Mouse (Mus musculus): ENCODE data around the gene Ttll9. TPM values are rescaled to one million over a fixed set of nuclear protein-coding genes. Genes with fewer than 3 reads are reported as not detected.
A peak's percentile ranks its signal among the peaks of the same experiment; 100 is the strongest.

Ttll9 gene
- total and polyA plus RNA-seq, 2 experiments from 2014 or later, result 0.05 TPM; not detected in 1

GRCm38 (mm10) chr2:152925189-152925872 lies 37.0 kb upstream of the Ttll9 start:
- Histone ChIP-seq H3K9me3 (replicated peaks; ENCODE audit: control insufficient read depth, low read length) (no peaks in the 10 kb centered on the region), H3K4me3 (ENCODE audit: low read depth, low read length) (no peak overlapping the region), H3K36me3 (replicated peaks; ENCODE audit: control insufficient read depth, insufficient read depth, low read length) (no peaks in the 10 kb centered on the region), H3K4me1 (ENCODE audit: control insufficient read depth, insufficient read depth) (peaks cover 12% of the 10 kb centered on the region), H3K9ac (replicated peaks; ENCODE audit: low read depth, low read length) (no peak overlapping the region), H3K4me2 (ENCODE audit: low read depth, low read length) (no peak overlapping the region), H3K27me3 (ENCODE audit: control insufficient read depth, insufficient read depth, low read length) (no peaks in the 10 kb centered on the region), H3K27ac (ENCODE audit: low read depth) (peak overlapping the region; percentile 83)
- TF ChIP-seq EP300 (IDR thresholded peaks at IDR 0.05; ENCODE audit: low read depth) (peak; percentile 57; the same call in 1 of the 2 replicates), CTCF (IDR thresholded peaks at IDR 0.05; ENCODE audit: low read depth) (no peak)
- 46% methylated on average over 11 of the region's 11 CpGs for WGBS
- peak; percentile 82 for DNase-seq (ENCODE audit: low spot score)
- peak; percentile 71 for ATAC-seq (ENCODE audit: insufficient read depth, low read depth)

- no peak overlapping the region for H3K4me2 ChIP-seq (ENCODE audit: low read depth, low read length)
- no peaks in the 10 kb centered on the region for H3K9me3 ChIP-seq (replicated peaks; ENCODE audit: control insufficient read depth, low read length)
- DNase-seq (ENCODE audit: low spot score), result no peak
- no peaks in the 10 kb centered on the region for H3K36me3 ChIP-seq (replicated peaks; ENCODE audit: control insufficient read depth, insufficient read depth, low read length)
- no peak for ATAC-seq (ENCODE audit: insufficient read depth, low read depth)
- H3K27me3 ChIP-seq (ENCODE audit: control insufficient read depth, insufficient read depth, low read length), result no peaks in the 10 kb centered on the region
- 78% methylated on average over 9 of the region's 9 CpGs for WGBS
- peak overlapping the region; percentile 81 for H3K27ac ChIP-seq (ENCODE audit: low read depth)
- H3K4me3 ChIP-seq (ENCODE audit: low read depth, low read length), result no peak overlapping the region
- peaks cover 12% of the 10 kb centered on the region for H3K4me1 ChIP-seq (ENCODE audit: control insufficient read depth, insufficient read depth)
- no peak overlapping the region for H3K9ac ChIP-seq (replicated peaks; ENCODE audit: low read depth, low read length)
- no peak for TF ChIP-seq CTCF (IDR thresholded peaks at IDR 0.05; ENCODE audit: low read depth)
- TF ChIP-seq EP300 (IDR thresholded peaks at IDR 0.05; ENCODE audit: low read depth), result no peak
Measured at GRCm38 (mm10) chr2:152926896-152927295, 35.4 kb upstream of the Ttll9 start.

GRCm38 (mm10) chr2:152927371-152927770 lies 34.9 kb upstream of the Ttll9 start:
- H3K4me1 ChIP-seq (ENCODE audit: control insufficient read depth, insufficient read depth), result peaks cover 12% of the 10 kb centered on the region
- 0 out of 2 replicates have a peak, but pooled peaks cover 4% of the 10 kb centered on the region for H3K27me3 ChIP-seq (ENCODE audit: control insufficient read depth, insufficient read depth, low read length)
- TF ChIP-seq CTCF (IDR thresholded peaks at IDR 0.05; ENCODE audit: low read depth) (no peak), EP300 (IDR thresholded peaks at IDR 0.05; ENCODE audit: low read depth) (no peak)
- H3K4me3 ChIP-seq (ENCODE audit: low read depth, low read length), result no peak overlapping the region
- peak overlapping the region; percentile 81 for H3K27ac ChIP-seq (ENCODE audit: low read depth)
- H3K9me3 ChIP-seq (replicated peaks; ENCODE audit: control insufficient read depth, low read length), result no peaks in the 10 kb centered on the region
- no peaks in the 10 kb centered on the region for H3K36me3 ChIP-seq (replicated peaks; ENCODE audit: control insufficient read depth, insufficient read depth, low read length)
- no peak overlapping the region for H3K4me2 ChIP-seq (ENCODE audit: low read depth, low read length)
- DNase-seq (ENCODE audit: low spot score) (no peak), ATAC-seq (ENCODE audit: insufficient read depth, low read depth) (no peak)
- WGBS, result 33% methylated on average over 5 of the region's 5 CpGs
- H3K9ac ChIP-seq (replicated peaks; ENCODE audit: low read depth, low read length), result no peak overlapping the region

GRCm38 (mm10) chr2:152928219-152928987 lies 33.9 kb upstream of the Ttll9 start:
- H3K4me3 ChIP-seq (ENCODE audit: low read depth, low read length), result no peak overlapping the region
- H3K4me2 ChIP-seq (ENCODE audit: low read depth, low read length), result no peak overlapping the region
- peaks cover 12% of the 10 kb centered on the region for H3K4me1 ChIP-seq (ENCODE audit: control insufficient read depth, insufficient read depth)
- H3K36me3 ChIP-seq (replicated peaks; ENCODE audit: control insufficient read depth, insufficient read depth, low read length), result no peaks in the 10 kb centered on the region
- TF ChIP-seq CTCF (IDR thresholded peaks at IDR 0.05; ENCODE audit: low read depth) (no peak), EP300 (IDR thresholded peaks at IDR 0.05; ENCODE audit: low read depth) (peak; percentile 68; the same call in 1 of the 2 replicates)
- WGBS, result 44% methylated on average over 14 of the region's 14 CpGs
- peak; percentile 26 for DNase-seq (ENCODE audit: low spot score)
- no peak overlapping the region for H3K9ac ChIP-seq (replicated peaks; ENCODE audit: low read depth, low read length)
- 0 out of 2 replicates have a peak, but pooled peaks cover 7% of the 10 kb centered on the region for H3K27me3 ChIP-seq (ENCODE audit: control insufficient read depth, insufficient read depth, low read length)
- peak; percentile 12 for ATAC-seq (ENCODE audit: insufficient read depth, low read depth)
- H3K9me3 ChIP-seq (replicated peaks; ENCODE audit: control insufficient read depth, low read length), result no peaks in the 10 kb centered on the region
- peak overlapping the region; percentile 81 for H3K27ac ChIP-seq (ENCODE audit: low read depth)

DNA sequence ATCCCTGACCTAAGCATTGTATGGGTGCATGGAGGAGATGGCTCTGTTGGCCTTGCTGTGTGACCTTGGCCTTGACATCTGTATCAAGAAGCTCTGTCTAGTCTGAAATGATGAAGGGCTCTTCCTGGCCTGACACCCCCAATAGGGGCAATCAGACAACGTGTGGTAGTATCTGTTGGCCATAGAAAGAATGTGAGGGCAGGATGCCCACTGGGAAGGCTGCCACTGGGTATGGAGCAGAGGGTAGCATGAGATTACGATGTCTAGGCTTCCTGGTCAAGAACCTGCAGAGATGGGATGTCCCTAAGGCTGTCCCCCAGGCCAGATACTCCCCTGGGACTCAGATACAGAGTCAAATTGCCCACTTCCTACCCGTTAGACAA lies 33.3 kb upstream of the Ttll9 start:
- H3K36me3 ChIP-seq (replicated peaks; ENCODE audit: control insufficient read depth, insufficient read depth, low read length), result no peaks in the 10 kb centered on the region
- H3K4me1 ChIP-seq (ENCODE audit: control insufficient read depth, insufficient read depth), result peaks cover 12% of the 10 kb centered on the region
- no peak for TF ChIP-seq EP300 (IDR thresholded peaks at IDR 0.05; ENCODE audit: low read depth)
- no peak for TF ChIP-seq CTCF (IDR thresholded peaks at IDR 0.05; ENCODE audit: low read depth)
- H3K4me3 ChIP-seq (ENCODE audit: low read depth, low read length), result no peak overlapping the region
- 50% methylated on average over 3 of the region's 3 CpGs for WGBS
- peak overlapping the region; percentile 81 for H3K27ac ChIP-seq (ENCODE audit: low read depth)
- DNase-seq (ENCODE audit: low spot score) (no peak), ATAC-seq (ENCODE audit: insufficient read depth, low read depth) (no peak)
- 0 out of 2 replicates have a peak, but pooled peaks cover 7% of the 10 kb centered on the region for H3K27me3 ChIP-seq (ENCODE audit: control insufficient read depth, insufficient read depth, low read length)
- no peak overlapping the region for H3K4me2 ChIP-seq (ENCODE audit: low read depth, low read length)
- H3K9me3 ChIP-seq (replicated peaks; ENCODE audit: control insufficient read depth, low read length), result no peaks in the 10 kb centered on the region
- no peak overlapping the region for H3K9ac ChIP-seq (replicated peaks; ENCODE audit: low read depth, low read length)
